Mouse (Mus musculus) embryonic facial prominence, embryonic 11.5 days (tissue): ENCODE measurements around the gene 4933411K16Rik. TPM values are rescaled to one million over a fixed set of nuclear protein-coding genes. Genes with fewer than 3 reads are reported as not detected.

Experiments used
- ATAC-seq: fragments of 200-750 bp; cut with Nextera tagmentation; replicated peaks from 2 replicates; pipeline ENCODE4 v1.8.0; 2017; ENCODE audit warnings: low read depth; ENCODE audit not compliant: insufficient number of reproducible peaks, low FRiP score, low TSS enrichment
- DNase-seq: peaks from one replicate; pipeline ENCODE4 v3.0.0-alpha.2; 2015; ENCODE audit warnings: low spot score
- H3K27ac ChIP-seq: fragments of 300-500 bp; sonication (generic); replicated peaks from 2 replicates; pipeline ENCODE4 v1.5.1; 2014; ENCODE audit warnings: mild to moderate bottlenecking, low read depth, low read length, control low read depth
- H3K27me3 ChIP-seq: fragments of 300-500 bp; sonication (generic); 2 replicates; pipeline ENCODE4 v1.6.1; 2014; ENCODE audit warnings: mild to moderate bottlenecking, low read length, moderate library complexity, mixed read lengths; ENCODE audit not compliant: control insufficient read depth, insufficient read depth
- H3K36me3 ChIP-seq: fragments of 300-500 bp; sonication (generic); replicated peaks from 2 replicates; pipeline ENCODE4 v1.6.1; 2014; ENCODE audit warnings: low read depth, mild to moderate bottlenecking, low read length, moderate library complexity, mixed read lengths; ENCODE audit not compliant: control insufficient read depth, insufficient read depth
- H3K4me1 ChIP-seq: fragments of 300-500 bp; sonication (generic); 2 replicates; pipeline ENCODE4 v1.6.1; 2014; ENCODE audit warnings: low read length, mixed read lengths; ENCODE audit not compliant: control insufficient read depth, insufficient read depth
- H3K4me2 ChIP-seq: fragments of 300-500 bp; sonication (generic); 2 replicates; pipeline ENCODE4 v1.6.1; 2014; ENCODE audit warnings: low read depth, mild to moderate bottlenecking, control low read depth, low read length, moderate library complexity
- H3K4me3 ChIP-seq: fragments of 300-500 bp; sonication (generic); 2 replicates; pipeline ENCODE4 v1.5.1; 2014; ENCODE audit warnings: low read depth, low read length, control low read depth
- H3K9ac ChIP-seq: fragments of 300-500 bp; sonication (generic); replicated peaks from 2 replicates; pipeline ENCODE4 v1.6.1; 2014; ENCODE audit warnings: mild to moderate bottlenecking, control low read depth, low read length
- H3K9me3 ChIP-seq: fragments of 300-500 bp; sonication (generic); replicated peaks from 2 replicates; pipeline ENCODE4 v1.6.1; 2016; ENCODE audit warnings: mild to moderate bottlenecking, low read length, inconsistent platforms, mixed read lengths; ENCODE audit not compliant: control insufficient read depth
- WGBS: fragments of 180-500 bp; shearing (Covaris S2); extraction: QIAGEN DNeasy Blood & Tissue Kit; methylation state at CpG from one replicate; pipeline ENCODE4 v1.1.7; 2014; 5-methylcytosine and 5-hydroxymethylcytosine counted together
- polyA plus RNA-seq: library from polyadenylated mRNA; unstranded; fragments of >200 nt; fragmentation: Nextera tagmentation; extraction: Ambion mirVana; gene quantifications from 2 replicates; pipeline ENCODE4 v1.2.1, GENCODE M21; 2014

Gene 4933411K16Rik
- polyA plus RNA-seq, 1 experiment from 2014 or later, result not detected

DNA sequence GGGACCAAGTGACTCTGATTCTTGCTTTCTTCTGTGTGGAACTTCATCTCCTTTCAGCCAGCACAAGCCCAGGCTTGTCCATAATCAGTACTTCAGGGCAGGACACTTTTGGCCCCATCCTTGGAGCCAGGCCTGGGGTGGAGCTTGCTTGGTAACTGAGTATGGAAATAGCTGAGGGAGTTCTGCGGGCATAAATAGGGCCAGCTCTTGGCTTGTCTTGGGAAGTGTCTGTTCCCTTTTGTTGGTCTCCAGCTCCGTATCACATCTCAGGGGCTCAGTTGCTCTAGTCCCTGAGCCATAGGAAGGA, 29.6 kb upstream of the 4933411K16Rik start:
- H3K9ac ChIP-seq, result no peak overlapping the region
- no peak for DNase-seq
- no peaks in the 10 kb centered on the region for H3K36me3 ChIP-seq
- no peaks in the 10 kb centered on the region for H3K27me3 ChIP-seq
- H3K4me1 ChIP-seq, result peaks cover 4% of the 10 kb centered on the region; the same call in 1 of the 2 replicates
- no peak overlapping the region for H3K4me3 ChIP-seq
- no peak overlapping the region for H3K27ac ChIP-seq
- H3K9me3 ChIP-seq, result no peaks in the 10 kb centered on the region
- no peak overlapping the region for H3K4me2 ChIP-seq
- no peak for ATAC-seq
- 79% methylated on average over 2 of the region's 2 CpGs for WGBS

DNA sequence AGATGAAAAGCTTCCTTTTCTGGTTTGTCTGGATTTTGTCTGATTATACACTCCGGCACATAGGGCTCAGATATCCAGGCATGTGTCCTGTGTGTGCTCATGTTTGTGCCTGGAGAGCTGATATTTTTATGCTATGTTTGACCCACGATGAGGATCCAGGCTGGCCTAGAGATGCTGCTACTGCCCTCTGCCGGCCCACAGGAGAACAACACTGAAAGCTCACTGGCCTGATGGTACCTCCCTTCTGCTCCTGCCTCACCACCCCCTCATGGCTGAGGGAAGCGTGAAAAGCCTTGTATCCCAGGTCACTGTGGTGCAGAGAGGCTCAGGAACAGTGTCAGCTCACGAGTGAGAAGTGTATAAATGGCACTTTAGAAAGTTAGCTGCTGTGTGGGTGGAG, 25.9 kb upstream of the 4933411K16Rik start:
- Histone ChIP-seq H3K4me3 (no peak overlapping the region), H3K27ac (no peak overlapping the region), H3K36me3 (no peaks in the 10 kb centered on the region), H3K4me1 (no peaks in the 10 kb centered on the region; the same call in 1 of the 2 replicates), H3K27me3 (no peaks in the 10 kb centered on the region), H3K4me2 (no peak overlapping the region), H3K9me3 (no peaks in the 10 kb centered on the region), H3K9ac (no peak overlapping the region)
- DNase-seq (peak; percentile 86), ATAC-seq (no peak; the same call in 1 of the 2 replicates)
- WGBS, result 10% methylated on average over 5 of the region's 5 CpGs

DNA sequence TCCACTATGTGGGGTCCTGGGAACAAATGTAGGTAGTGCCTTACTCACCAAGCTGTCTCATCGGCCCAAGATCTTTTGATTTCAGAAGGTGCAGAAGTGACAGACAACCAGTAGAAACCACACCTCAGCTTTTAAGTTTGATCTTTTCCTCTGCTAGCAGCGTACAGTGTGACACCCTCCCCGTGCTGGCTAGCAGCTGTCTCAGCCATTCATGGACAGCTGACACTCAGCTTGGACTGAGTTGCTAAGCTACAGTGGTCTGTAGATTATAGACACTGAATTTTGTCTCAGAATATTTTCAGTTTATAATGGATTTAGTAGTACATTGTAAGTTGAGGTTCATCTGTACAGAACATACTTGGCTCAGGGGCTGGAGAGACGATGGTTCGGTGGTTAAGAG, 20.9 kb upstream of the 4933411K16Rik start:
- DNase-seq, result no peak
- no peak for ATAC-seq
- no peak overlapping the region for H3K4me2 ChIP-seq
- no peaks in the 10 kb centered on the region for H3K27me3 ChIP-seq
- H3K4me1 ChIP-seq, result peaks cover 2% of the 10 kb centered on the region; the same call in 1 of the 2 replicates
- H3K9ac ChIP-seq, result no peak overlapping the region
- H3K36me3 ChIP-seq, result no peaks in the 10 kb centered on the region
- WGBS, result 73% methylated on average over 5 of the region's 5 CpGs
- no peak overlapping the region for H3K4me3 ChIP-seq
- no peak overlapping the region for H3K27ac ChIP-seq
- H3K9me3 ChIP-seq, result no peaks in the 10 kb centered on the region

DNA sequence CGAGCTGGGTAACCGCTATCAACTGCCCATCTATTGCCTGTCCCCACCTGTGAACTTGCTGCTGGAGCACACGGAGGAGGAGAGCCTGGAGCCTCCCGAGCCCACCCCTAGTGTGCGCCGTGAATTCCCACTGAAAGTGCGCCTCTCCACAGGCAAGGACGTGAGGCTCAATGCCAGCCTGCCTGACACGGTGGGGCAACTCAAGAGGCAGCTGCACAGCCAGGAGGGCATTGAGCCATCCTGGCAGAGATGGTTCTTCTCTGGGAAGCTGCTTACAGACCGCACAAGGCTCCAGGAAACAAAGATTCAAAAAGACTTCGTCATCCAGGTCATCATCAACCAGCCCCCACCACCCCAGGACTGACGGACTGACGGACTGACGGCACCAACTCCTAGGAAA, 18.4 kb upstream of the 4933411K16Rik start:
- Histone ChIP-seq H3K27ac (no peak overlapping the region), H3K4me1 (peaks cover 2% of the 10 kb centered on the region; the same call in 1 of the 2 replicates), H3K9me3 (no peaks in the 10 kb centered on the region), H3K27me3 (no peaks in the 10 kb centered on the region), H3K4me2 (no peak overlapping the region), H3K9ac (no peak overlapping the region), H3K4me3 (no peak overlapping the region), H3K36me3 (no peaks in the 10 kb centered on the region)
- DNase-seq, result no peak
- WGBS, result 88% methylated on average over 14 of the region's 14 CpGs
- ATAC-seq, result no peak

DNA sequence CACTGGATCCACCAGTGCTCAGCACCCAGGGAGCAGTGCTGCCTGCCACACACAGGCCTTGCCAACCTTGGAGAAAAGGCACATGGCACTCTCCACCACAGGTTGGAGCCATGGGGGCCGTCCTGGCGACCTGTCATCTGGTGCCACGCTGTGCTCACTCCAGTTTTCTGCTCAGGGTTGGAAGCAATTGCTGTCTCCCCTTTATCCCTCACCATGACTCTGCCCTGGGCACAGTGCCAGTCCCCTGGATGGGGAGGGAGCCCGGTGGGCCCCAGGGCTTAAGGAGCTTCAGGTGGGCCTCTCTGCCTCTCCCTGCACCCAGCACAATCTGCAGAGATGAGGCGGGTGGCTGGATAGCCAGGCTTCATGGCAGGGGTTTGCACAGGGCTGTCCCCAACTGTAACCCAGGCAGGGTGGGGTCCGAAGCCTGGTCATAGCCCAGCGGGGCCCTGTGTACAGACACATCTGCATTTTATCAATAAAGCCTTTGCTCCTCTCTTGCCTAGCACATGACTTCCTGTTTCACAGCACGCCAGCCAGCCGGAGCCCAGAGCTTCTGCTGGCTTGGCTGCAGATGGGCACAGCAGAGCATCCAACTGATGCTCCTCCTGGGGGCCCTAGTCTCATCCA, 17.8 kb upstream of the 4933411K16Rik start:
- Histone ChIP-seq H3K9me3 (no peaks in the 10 kb centered on the region), H3K9ac (no peak overlapping the region), H3K27ac (no peak overlapping the region), H3K4me2 (no peak overlapping the region), H3K36me3 (no peaks in the 10 kb centered on the region), H3K4me1 (peaks cover 2% of the 10 kb centered on the region; the same call in 1 of the 2 replicates), H3K4me3 (no peak overlapping the region), H3K27me3 (no peaks in the 10 kb centered on the region)
- 64% methylated on average over 9 of the region's 9 CpGs for WGBS
- no peak for DNase-seq
- peak; percentile 55; the same call in 1 of the 2 replicates for ATAC-seq

DNA sequence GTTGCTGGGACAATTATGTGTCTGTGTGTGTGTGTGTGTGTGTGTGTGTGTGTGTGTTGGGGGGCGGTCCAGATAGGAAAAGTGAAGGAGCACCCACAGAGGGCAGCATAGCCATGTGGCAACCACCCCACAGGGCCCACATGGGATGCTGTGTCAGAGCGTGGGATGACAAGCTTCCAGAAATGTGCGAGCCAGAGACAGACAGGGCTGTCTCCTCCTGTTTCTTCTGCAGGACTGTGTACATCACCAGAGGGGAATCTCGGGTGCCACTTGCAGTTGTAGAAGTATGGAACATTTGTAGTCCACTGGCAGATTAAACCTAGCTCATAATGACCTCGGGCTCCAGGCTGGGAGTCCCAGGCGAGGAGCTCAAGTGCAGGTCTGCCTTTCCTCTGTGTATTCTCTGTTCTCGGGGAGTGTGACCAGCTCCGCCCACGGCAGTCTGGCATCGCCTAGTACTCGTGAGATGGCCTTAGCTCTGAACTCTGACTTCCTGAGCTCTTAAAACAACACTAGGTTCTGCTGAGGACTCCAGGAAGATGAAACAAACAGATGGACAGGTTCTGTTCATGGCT, 17.1 kb upstream of the 4933411K16Rik start:
- no peak overlapping the region for H3K4me2 ChIP-seq
- ATAC-seq (no peak), DNase-seq (no peak)
- WGBS, result 52% methylated on average over 11 of the region's 11 CpGs
- peaks cover 2% of the 10 kb centered on the region; the same call in 1 of the 2 replicates for H3K4me1 ChIP-seq
- no peaks in the 10 kb centered on the region for H3K27me3 ChIP-seq
- H3K27ac ChIP-seq, result no peak overlapping the region
- H3K36me3 ChIP-seq, result no peaks in the 10 kb centered on the region
- H3K4me3 ChIP-seq, result no peak overlapping the region
- H3K9me3 ChIP-seq, result no peaks in the 10 kb centered on the region
- no peak overlapping the region for H3K9ac ChIP-seq

DNA sequence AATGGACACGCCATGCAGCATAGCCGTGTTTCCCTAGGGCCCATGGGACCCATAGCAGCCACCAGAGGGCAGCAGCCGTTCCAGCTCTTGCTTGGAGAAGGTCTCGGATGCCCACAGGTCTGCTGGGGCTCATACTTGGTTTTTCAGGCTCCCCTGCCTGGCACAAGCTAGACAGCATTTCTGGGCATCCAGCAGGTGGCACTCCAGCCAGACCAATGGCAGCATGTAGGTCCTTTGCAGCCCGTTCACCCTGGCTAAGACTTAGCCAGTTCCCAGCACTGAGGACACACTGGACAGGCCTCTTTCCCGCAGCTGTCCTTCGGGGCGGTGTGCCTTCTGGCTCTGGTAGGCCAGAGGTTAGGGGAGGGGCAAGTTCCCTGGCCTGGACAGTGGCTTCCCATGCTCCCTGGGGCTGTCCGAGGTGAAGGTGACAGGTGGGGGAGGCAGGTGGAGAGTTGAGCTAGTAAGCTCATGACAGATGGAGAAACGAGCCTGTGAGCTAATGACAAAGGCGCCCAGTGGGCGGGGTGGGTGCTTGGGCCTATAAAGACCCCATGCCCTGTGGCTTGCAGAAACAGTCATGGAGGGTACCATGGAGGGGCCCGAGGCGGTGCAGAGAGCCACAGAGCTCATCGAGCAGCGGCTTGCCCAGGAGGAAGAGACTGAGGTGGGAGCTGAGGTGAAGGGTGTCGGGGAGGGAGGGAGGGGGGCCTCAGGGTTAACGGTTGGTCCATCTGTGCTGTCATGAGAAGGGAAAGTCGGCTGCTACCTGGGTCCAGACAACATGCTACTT, 16.4 kb upstream of the 4933411K16Rik start, which contains the start of gene Ankrd2:
Gene Ankrd2, plus strand, starts transcription at position 545 of the 793 bp plus-strand sequence.
- peak; percentile 88 for DNase-seq
- Histone ChIP-seq H3K27ac (no peak within 1 kb of the TSS), H3K4me2 (no peak within 1 kb of the TSS), H3K36me3 (no peaks in the 10 kb centered on the region), H3K27me3 (no peaks in the 10 kb centered on the region), H3K4me3 (no peak within 1 kb of the TSS), H3K9me3 (no peaks in the 10 kb centered on the region), H3K9ac (no peak within 1 kb of the TSS), H3K4me1 (peaks cover 2% of the 10 kb centered on the region; the same call in 1 of the 2 replicates)
- WGBS, result 67% methylated on average over 19 of the region's 19 CpGs
- no peak; the same call in 1 of the 2 replicates for ATAC-seq

DNA sequence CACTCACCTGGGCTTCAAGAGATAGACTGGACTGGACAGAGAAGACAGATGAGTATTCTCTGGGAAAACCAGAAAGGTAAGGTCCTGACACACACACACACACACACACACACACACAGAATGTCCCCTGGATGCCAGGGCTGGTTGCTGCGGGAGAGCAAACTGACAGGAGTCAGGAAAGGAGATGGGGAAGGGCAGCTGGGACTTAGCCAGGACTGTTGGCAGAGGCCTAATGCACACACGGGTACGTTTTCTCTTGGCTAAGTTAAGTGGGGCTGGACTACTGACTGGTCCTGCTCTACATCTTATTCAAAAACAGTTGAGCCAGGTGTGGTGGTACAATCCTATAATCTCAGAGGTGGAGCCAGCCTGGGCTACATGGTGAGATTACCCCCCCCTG, 15.7 kb upstream of the 4933411K16Rik start:
- Histone ChIP-seq H3K4me2 (no peak overlapping the region), H3K4me3 (no peak overlapping the region), H3K27ac (no peak overlapping the region), H3K4me1 (peaks cover 2% of the 10 kb centered on the region; the same call in 1 of the 2 replicates), H3K36me3 (no peaks in the 10 kb centered on the region), H3K9me3 (no peaks in the 10 kb centered on the region), H3K27me3 (no peaks in the 10 kb centered on the region), H3K9ac (no peak overlapping the region)
- WGBS, result 79% methylated on average over 3 of the region's 3 CpGs
- DNase-seq (no peak), ATAC-seq (no peak)
